Mouse (Mus musculus): Measurements from ENCODE around the gene Prss23.

The Prss23 gene

GRCm38 (mm10) chr7:89526731-89527429 is at the start of gene Prss23:
Gene Prss23 (minus strand): TSS chr7:89527187.
- DNase-seq = no peak

- DNase-seq = no peak
Measured at GRCm38 (mm10) chr7:89576127-89576526, 49.1 kb upstream of the Prss23 start.

GRCm38 (mm10) chr7:89564569-89564968 is 37.6 kb upstream of the Prss23 start:
- DNase-seq = no peak

GRCm38 (mm10) chr7:89563501-89563900 is 36.5 kb upstream of the Prss23 start:
- no peak for DNase-seq

- DNase-seq = no peak
Measured at GRCm38 (mm10) chr7:89562140-89562539, 35.2 kb upstream of the Prss23 start.

- DNase-seq = no peak
Measured at GRCm38 (mm10) chr7:89560939-89561338, 34.0 kb upstream of the Prss23 start.

- no peak for DNase-seq
Measured at GRCm38 (mm10) chr7:89559633-89560032, 32.6 kb upstream of the Prss23 start.

GRCm38 (mm10) chr7:89559105-89559504 is 32.1 kb upstream of the Prss23 start:
- no peak for DNase-seq

GRCm38 (mm10) chr7:89558446-89559039 is 31.6 kb upstream of the Prss23 start:
- DNase-seq = no peak

GRCm38 (mm10) chr7:89557056-89557455 is 30.1 kb upstream of the Prss23 start:
- no peak for DNase-seq

GRCm38 (mm10) chr7:89556652-89557051 is 29.7 kb upstream of the Prss23 start:
- no peak for DNase-seq

GRCm38 (mm10) chr7:89555170-89555569 is 28.2 kb upstream of the Prss23 start:
- DNase-seq = no peak

GRCm38 (mm10) chr7:89554068-89554467 is 27.1 kb upstream of the Prss23 start:
- peak; percentile 9 to 13 for DNase-seq

- DNase-seq = no peak
Measured at GRCm38 (mm10) chr7:89540976-89541375, 14.0 kb upstream of the Prss23 start.

- no peak for DNase-seq
Measured at GRCm38 (mm10) chr7:89539391-89539790, 12.4 kb upstream of the Prss23 start.

GRCm38 (mm10) chr7:89527430-89527856 is 456 bp upstream of the Prss23 start:
- no peak for DNase-seq

GRCm38 (mm10) chr7:89523816-89524215 is 3.2 kb downstream of the Prss23 start:
- DNase-seq = no peak

- DNase-seq = no peak
Measured at GRCm38 (mm10) chr7:89522170-89522569, 4.8 kb downstream of the Prss23 start.

- peak; percentile 87 to 92 for DNase-seq
Measured at GRCm38 (mm10) chr7:89517460-89518390, 9.3 kb downstream of the Prss23 start.

GRCm38 (mm10) chr7:89516551-89517459 is 10.2 kb downstream of the Prss23 start:
- DNase-seq = peak in 1 of 2 experiments; percentile 9

- DNase-seq = no peak
Measured at GRCm38 (mm10) chr7:89511921-89512514, 15.0 kb downstream of the Prss23 start.

- DNase-seq = no peak
Measured at GRCm38 (mm10) chr7:89508672-89509071, 18.3 kb downstream of the Prss23 start.

Measured in kidney, postnatal 4 days (tissue).